Mouse (Mus musculus) heart, postnatal 0 days (tissue): ENCODE measurements around the gene Rabgap1l. TPM values are rescaled to one million over a fixed set of nuclear protein-coding genes. Genes with fewer than 3 reads are reported as not detected.

Experiments
- ATAC-seq: fragments of 200-750 bp; cut with Nextera tagmentation; 2 replicates; pipeline ENCODE4 v1.8.0; 2017; ENCODE audit warnings: low read depth, moderate number of reproducible peaks, moderate library complexity; ENCODE audit not compliant: insufficient read depth
- DNase-seq: peaks from one replicate; pipeline ENCODE4 v3.0.0-alpha.2; 2016; ENCODE audit warnings: low spot score
- H3K27ac ChIP-seq: fragments of 300-500 bp; sonication (generic); 2 replicates; pipeline ENCODE4 v1.5.1; 2014; ENCODE audit warnings: low read depth, mild to moderate bottlenecking
- H3K27me3 ChIP-seq: fragments of 300-500 bp; sonication (generic); 2 replicates; pipeline ENCODE4 v1.6.1; 2014; ENCODE audit warnings: low read length, mixed read lengths; ENCODE audit not compliant: control insufficient read depth, insufficient read depth
- H3K36me3 ChIP-seq: fragments of 300-500 bp; sonication (generic); replicated peaks from 2 replicates; pipeline ENCODE4 v1.6.1; 2014; ENCODE audit warnings: low read length, mixed read lengths; ENCODE audit not compliant: control insufficient read depth, insufficient read depth
- H3K4me1 ChIP-seq: fragments of 300-500 bp; sonication (generic); 2 replicates; pipeline ENCODE4 v1.6.1; 2014; ENCODE audit warnings: antibody characterized with exemption; ENCODE audit not compliant: control insufficient read depth, insufficient read depth
- H3K4me2 ChIP-seq: fragments of 300-500 bp; sonication (generic); 2 replicates; pipeline ENCODE4 v1.6.1; 2014; ENCODE audit warnings: low read depth, mild to moderate bottlenecking, low read length, moderate library complexity
- H3K4me3 ChIP-seq: fragments of 300-500 bp; sonication (generic); 2 replicates; pipeline ENCODE4 v1.5.1; 2014; ENCODE audit warnings: low read depth, low read length
- H3K9ac ChIP-seq: fragments of 300-500 bp; sonication (generic); replicated peaks from 2 replicates; pipeline ENCODE4 v1.6.1; 2014; ENCODE audit warnings: low read depth, low read length, mixed read lengths
- H3K9me3 ChIP-seq: fragments of 300-500 bp; sonication (generic); replicated peaks from 2 replicates; pipeline ENCODE4 v1.6.1; 2016; ENCODE audit warnings: low read length; ENCODE audit not compliant: control insufficient read depth
- CTCF ChIP-seq: IDR thresholded peaks from 2 replicates; pipeline ENCODE4 v1.5.1; 2016; ENCODE audit warnings: antibody characterized with exemption, control low read depth, low read depth
- EP300 ChIP-seq: IDR thresholded peaks from 2 replicates; pipeline ENCODE4 v1.6.1; 2016; ENCODE audit warnings: antibody characterized with exemption, low read depth
- WGBS: fragments of 180-500 bp; shearing (Covaris S2); extraction: QIAGEN DNeasy Blood & Tissue Kit; methylation state at CpG from one replicate; pipeline ENCODE4 v1.1.7; 2014; 5-methylcytosine and 5-hydroxymethylcytosine counted together
- polyA plus RNA-seq: library from polyadenylated mRNA; unstranded; fragments of >200 nt; fragmentation: Nextera tagmentation; extraction: Ambion mirVana; gene quantifications from 2 replicates; pipeline ENCODE4 v1.2.1, GENCODE M21; 2015
- total RNA-seq: library from RNA; depleted of rRNA; stranded (reverse); fragments of >200 nt; gene quantifications from 2 replicates; pipeline ENCODE4 v1.2.3, GENCODE M21; 2014; ENCODE audit warnings: low replicate concordance

Gene Rabgap1l
- total and polyA plus RNA-seq, 2 experiments from 2014 or later: 71.4 to 123 TPM

- peaks cover 10% of the 10 kb centered on the region; the same call in 1 of the 2 replicates for H3K4me1 ChIP-seq
- no peak overlapping the region for H3K9ac ChIP-seq
- H3K27me3 ChIP-seq: no peaks in the 10 kb centered on the region
- no peak overlapping the region for H3K4me2 ChIP-seq
- no peaks in the 10 kb centered on the region for H3K36me3 ChIP-seq
- WGBS: 23% methylated on average over 5 of the region's 5 CpGs
- no peak overlapping the region for H3K27ac ChIP-seq
- ATAC-seq (no peak), DNase-seq (no peak)
- H3K9me3 ChIP-seq: no peaks in the 10 kb centered on the region
- H3K4me3 ChIP-seq: no peak overlapping the region
- TF ChIP-seq EP300 (no peak), CTCF (no peak)
These were observed 467.5 kb downstream of the Rabgap1l start for GRCm38 (mm10) chr1:160325542-160325941.

- Histone ChIP-seq H3K4me2 (no peak overlapping the region), H3K27me3 (no peaks in the 10 kb centered on the region), H3K36me3 (no peaks in the 10 kb centered on the region), H3K4me1 (peaks cover 9% of the 10 kb centered on the region; the same call in 1 of the 2 replicates), H3K9ac (no peak overlapping the region), H3K9me3 (peaks cover 4% of the 10 kb centered on the region; the same call in 1 of the 2 replicates), H3K4me3 (no peak overlapping the region), H3K27ac (no peak overlapping the region)
- WGBS: 77% methylated on average over 1 of the region's 1 CpGs
- DNase-seq (no peak), ATAC-seq (no peak)
- TF ChIP-seq EP300: no peak
- no peak for TF ChIP-seq CTCF
These were observed 472.3 kb downstream of the Rabgap1l start for GRCm38 (mm10) chr1:160320690-160321089.

GRCm38 (mm10) chr1:160318057-160318725 is 474.8 kb downstream of the Rabgap1l start:
- H3K36me3 ChIP-seq: no peaks in the 10 kb centered on the region
- H3K4me2 ChIP-seq: no peak overlapping the region
- no peak for TF ChIP-seq EP300
- no peak for TF ChIP-seq CTCF
- no peak overlapping the region for H3K9ac ChIP-seq
- no peaks in the 10 kb centered on the region for H3K27me3 ChIP-seq
- peaks cover 4% of the 10 kb centered on the region; the same call in 1 of the 2 replicates for H3K9me3 ChIP-seq
- WGBS: 76% methylated on average over 8 of the region's 8 CpGs
- ATAC-seq: no peak
- H3K4me1 ChIP-seq: no peaks in the 10 kb centered on the region
- H3K27ac ChIP-seq: no peak overlapping the region
- DNase-seq: no peak
- no peak overlapping the region for H3K4me3 ChIP-seq

- Histone ChIP-seq H3K4me3 (no peak overlapping the region), H3K27me3 (no peaks in the 10 kb centered on the region), H3K9me3 (peaks cover 4% of the 10 kb centered on the region; the same call in 1 of the 2 replicates), H3K27ac (no peak overlapping the region), H3K4me2 (no peak overlapping the region), H3K9ac (no peak overlapping the region), H3K4me1 (0 out of 2 replicates have a peak, but pooled peaks cover 5% of the 10 kb centered on the region), H3K36me3 (no peaks in the 10 kb centered on the region)
- no peak for DNase-seq
- TF ChIP-seq CTCF: no peak
- TF ChIP-seq EP300: no peak
- WGBS: 97% methylated on average over 2 of the region's 2 CpGs
- no peak for ATAC-seq
These were observed 476.8 kb downstream of the Rabgap1l start for GRCm38 (mm10) chr1:160316239-160316638.

GRCm38 (mm10) chr1:160312658-160313057 is 480.4 kb downstream of the Rabgap1l start:
- WGBS: 92% methylated on average over 4 of the region's 4 CpGs
- Histone ChIP-seq H3K9me3 (peaks cover 4% of the 10 kb centered on the region; the same call in 1 of the 2 replicates), H3K27me3 (no peaks in the 10 kb centered on the region), H3K4me3 (no peak overlapping the region), H3K4me1 (0 out of 2 replicates have a peak, but pooled peaks cover 5% of the 10 kb centered on the region), H3K9ac (no peak overlapping the region), H3K4me2 (no peak overlapping the region), H3K36me3 (no peaks in the 10 kb centered on the region), H3K27ac (no peak overlapping the region)
- no peak for TF ChIP-seq CTCF
- no peak for TF ChIP-seq EP300
- ATAC-seq (no peak), DNase-seq (no peak)

- Histone ChIP-seq H3K4me1 (0 out of 2 replicates have a peak, but pooled peaks cover 5% of the 10 kb centered on the region), H3K4me2 (no peak overlapping the region), H3K4me3 (no peak overlapping the region), H3K27ac (no peak overlapping the region), H3K9ac (no peak overlapping the region), H3K9me3 (peaks cover 4% of the 10 kb centered on the region; the same call in 1 of the 2 replicates), H3K27me3 (no peaks in the 10 kb centered on the region), H3K36me3 (no peaks in the 10 kb centered on the region)
- no peak for DNase-seq
- 36% methylated on average over 2 of the region's 2 CpGs for WGBS
- no peak for TF ChIP-seq CTCF
- no peak for ATAC-seq
These were observed 481.1 kb downstream of the Rabgap1l start for GRCm38 (mm10) chr1:160311861-160312260.
